Mouse (Mus musculus): ENCODE data around the gene Zcchc7. TPM values are rescaled to one million over a fixed set of nuclear protein-coding genes. Genes with fewer than 3 reads are reported as not detected.

The Zcchc7 gene
- polyA plus RNA-seq, 1 experiment from 2014 or later: 19.5 TPM

DNA sequence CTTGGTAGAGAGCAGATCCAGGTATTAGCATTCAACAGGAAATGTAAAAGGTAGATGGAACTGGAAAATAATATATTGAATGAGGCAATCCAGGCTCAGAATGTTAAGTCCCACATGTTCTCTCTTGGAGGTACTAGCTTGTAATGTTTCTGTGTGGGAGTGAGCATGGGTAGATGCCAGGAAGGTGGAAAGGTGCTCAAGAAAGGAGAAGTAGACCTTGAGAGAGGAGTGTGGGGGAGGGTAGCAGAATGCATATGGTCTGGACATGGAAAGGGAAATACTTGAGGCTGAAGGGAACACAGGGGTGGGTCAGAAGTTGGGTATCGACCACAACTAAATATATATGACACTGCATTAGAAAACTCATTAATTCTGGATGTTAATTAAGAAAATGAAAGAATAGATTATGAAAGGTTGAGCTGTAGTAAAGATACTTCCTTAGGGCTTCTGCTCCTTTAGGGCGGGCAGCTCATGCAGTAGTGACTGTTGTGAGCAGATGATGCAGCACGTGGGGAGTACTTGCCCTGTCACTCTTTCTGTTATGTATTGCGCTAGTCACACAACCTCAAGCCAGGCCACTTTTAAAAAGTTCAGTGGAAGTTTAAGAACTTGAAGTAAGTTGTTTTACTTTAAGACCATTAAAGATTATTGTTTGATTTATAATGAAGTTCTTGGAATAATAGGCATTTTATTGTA lies 24.9 kb downstream of the Zcchc7 start:
- 58% methylated on average over 4 of the region's 4 CpGs for WGBS
- Histone ChIP-seq H3K4me2 (no peak overlapping the region), H3K4me3 (ENCODE audit: low read depth, low read length) (no peak overlapping the region), H3K27ac (ENCODE audit: low read depth, low read length) (no peak overlapping the region), H3K4me1 (ENCODE audit: control insufficient read depth, insufficient read depth, low read length) (peaks cover 5% of the 10 kb centered on the region), H3K9ac (ENCODE audit: low read length) (no peak overlapping the region), H3K9me3 (ENCODE audit: control insufficient read depth, low read length) (no peaks in the 10 kb centered on the region), H3K36me3 (ENCODE audit: control insufficient read depth, insufficient read depth, low read length) (no peaks in the 10 kb centered on the region), H3K27me3 (ENCODE audit: control insufficient read depth, insufficient read depth, low read length) (no peaks in the 10 kb centered on the region)
- peak; percentile 81 for DNase-seq (ENCODE audit: low spot score, missing footprints)
- no peak for ATAC-seq (ENCODE audit: low FRiP score)

GRCm38 (mm10) chr4:44781494-44781893 lies 25.8 kb downstream of the Zcchc7 start:
- WGBS: 87% methylated on average over 1 of the region's 1 CpGs
- peak; percentile 71 for DNase-seq (ENCODE audit: low spot score, missing footprints)

DNA sequence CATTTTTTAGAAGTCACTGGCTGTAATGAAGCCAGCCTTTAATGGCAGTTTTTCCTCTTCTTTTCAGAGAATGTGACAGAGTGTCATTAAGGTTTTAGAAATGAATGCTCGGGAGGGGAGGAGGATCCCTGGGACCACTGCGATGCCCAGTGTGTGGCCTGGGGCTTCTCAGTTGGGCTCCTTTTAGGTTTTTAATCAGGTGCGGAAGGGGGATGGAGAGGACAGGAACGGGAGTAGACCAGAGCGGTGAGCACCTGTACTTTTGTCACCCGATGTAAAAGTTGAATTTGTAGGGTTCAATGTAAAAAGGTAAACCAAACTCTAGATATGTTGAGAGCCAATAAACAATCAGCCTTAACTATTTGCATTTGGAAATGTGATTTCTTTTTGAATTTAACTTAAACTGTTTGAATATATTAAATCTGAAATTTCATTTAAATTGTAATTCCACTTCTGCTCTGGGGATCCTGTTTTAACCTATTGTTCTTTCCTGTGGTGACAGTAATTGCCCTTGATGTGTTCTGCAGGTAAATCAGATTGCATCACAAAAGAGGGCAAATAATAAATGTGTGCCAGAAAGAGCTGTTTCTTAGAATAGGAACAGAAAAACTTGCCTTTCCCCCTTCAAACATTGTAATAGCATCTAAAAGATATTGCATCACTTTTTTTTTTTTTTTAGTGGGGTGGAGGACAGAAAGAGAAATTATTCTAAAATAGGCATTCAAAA lies 28.1 kb downstream of the Zcchc7 start:
- H3K27ac ChIP-seq (ENCODE audit: low read depth, low read length): no peak overlapping the region
- DNase-seq (ENCODE audit: low spot score, missing footprints): peak; percentile 62
- WGBS: 7% methylated on average over 6 of the region's 6 CpGs
- no peak overlapping the region for H3K9ac ChIP-seq (ENCODE audit: low read length)
- ATAC-seq (ENCODE audit: low FRiP score): no peak
- H3K4me3 ChIP-seq (ENCODE audit: low read depth, low read length): no peak overlapping the region
- H3K27me3 ChIP-seq (ENCODE audit: control insufficient read depth, insufficient read depth, low read length): no peaks in the 10 kb centered on the region
- no peak overlapping the region for H3K4me2 ChIP-seq
- no peaks in the 10 kb centered on the region for H3K36me3 ChIP-seq (ENCODE audit: control insufficient read depth, insufficient read depth, low read length)
- no peaks in the 10 kb centered on the region for H3K9me3 ChIP-seq (ENCODE audit: control insufficient read depth, low read length)
- no peaks in the 10 kb centered on the region for H3K4me1 ChIP-seq (ENCODE audit: control insufficient read depth, insufficient read depth, low read length)

More at GRCm38 (mm10) chr4:44781494-44781893, 25.8 kb downstream of the Zcchc7 start:
- Histone ChIP-seq H3K4me2 (no peak overlapping the region), H3K9ac (ENCODE audit: low read length) (no peak overlapping the region), H3K4me3 (ENCODE audit: low read depth, low read length) (no peak overlapping the region), H3K27me3 (ENCODE audit: control insufficient read depth, insufficient read depth, low read length) (no peaks in the 10 kb centered on the region), H3K27ac (ENCODE audit: low read depth, low read length) (no peak overlapping the region), H3K4me1 (ENCODE audit: control insufficient read depth, insufficient read depth, low read length) (peaks cover 5% of the 10 kb centered on the region), H3K36me3 (ENCODE audit: control insufficient read depth, insufficient read depth, low read length) (no peaks in the 10 kb centered on the region), H3K9me3 (ENCODE audit: control insufficient read depth, low read length) (no peaks in the 10 kb centered on the region)
- no peak for ATAC-seq (ENCODE audit: low FRiP score)

DNA sequence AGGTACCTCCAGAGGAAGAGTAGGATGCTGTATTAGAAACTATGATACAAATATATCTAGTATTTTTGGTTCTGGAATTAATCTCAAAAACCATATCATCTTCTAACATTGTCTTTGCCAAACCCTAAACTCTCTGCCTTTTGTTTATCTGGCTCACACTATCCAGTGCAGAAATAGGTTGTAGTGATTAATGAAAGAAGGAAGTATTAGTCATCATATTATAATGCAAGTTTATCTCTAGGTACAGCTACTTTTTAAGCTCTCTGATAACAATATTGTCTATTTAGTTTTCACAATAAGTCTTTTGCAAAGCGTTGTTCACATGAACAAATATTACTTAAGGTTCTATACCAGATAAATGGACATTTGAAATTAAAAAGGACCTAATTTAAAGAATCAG lies 57.2 kb downstream of the Zcchc7 start:
- no peak for ATAC-seq (ENCODE audit: low FRiP score)
- no peaks in the 10 kb centered on the region for H3K27me3 ChIP-seq (ENCODE audit: control insufficient read depth, insufficient read depth, low read length)
- no peaks in the 10 kb centered on the region for H3K36me3 ChIP-seq (ENCODE audit: control insufficient read depth, insufficient read depth, low read length)
- WGBS: 92% methylated on average over 1 of the region's 1 CpGs
- H3K9me3 ChIP-seq (ENCODE audit: control insufficient read depth, low read length): no peaks in the 10 kb centered on the region
- DNase-seq (ENCODE audit: low spot score, missing footprints): no peak
- no peak overlapping the region for H3K9ac ChIP-seq (ENCODE audit: low read length)
- peaks cover 10% of the 10 kb centered on the region for H3K4me1 ChIP-seq (ENCODE audit: control insufficient read depth, insufficient read depth, low read length)
- no peak overlapping the region for H3K4me2 ChIP-seq
- H3K4me3 ChIP-seq (ENCODE audit: low read depth, low read length): no peak overlapping the region
- H3K27ac ChIP-seq (ENCODE audit: low read depth, low read length): no peak overlapping the region

- Histone ChIP-seq H3K9me3 (ENCODE audit: control insufficient read depth, low read length) (no peaks in the 10 kb centered on the region), H3K27me3 (ENCODE audit: control insufficient read depth, insufficient read depth, low read length) (no peaks in the 10 kb centered on the region), H3K27ac (ENCODE audit: low read depth, low read length) (no peak overlapping the region), H3K4me1 (ENCODE audit: control insufficient read depth, insufficient read depth, low read length) (peaks cover 5% of the 10 kb centered on the region), H3K4me2 (no peak overlapping the region), H3K9ac (ENCODE audit: low read length) (no peak overlapping the region), H3K4me3 (ENCODE audit: low read depth, low read length) (no peak overlapping the region), H3K36me3 (ENCODE audit: control insufficient read depth, insufficient read depth, low read length) (no peaks in the 10 kb centered on the region)
- WGBS: 53% methylated on average over 4 of the region's 4 CpGs
- no peak for ATAC-seq (ENCODE audit: low FRiP score)
- no peak for DNase-seq (ENCODE audit: low spot score, missing footprints)
These were observed 58.1 kb downstream of the Zcchc7 start for GRCm38 (mm10) chr4:44813770-44814169.

DNA sequence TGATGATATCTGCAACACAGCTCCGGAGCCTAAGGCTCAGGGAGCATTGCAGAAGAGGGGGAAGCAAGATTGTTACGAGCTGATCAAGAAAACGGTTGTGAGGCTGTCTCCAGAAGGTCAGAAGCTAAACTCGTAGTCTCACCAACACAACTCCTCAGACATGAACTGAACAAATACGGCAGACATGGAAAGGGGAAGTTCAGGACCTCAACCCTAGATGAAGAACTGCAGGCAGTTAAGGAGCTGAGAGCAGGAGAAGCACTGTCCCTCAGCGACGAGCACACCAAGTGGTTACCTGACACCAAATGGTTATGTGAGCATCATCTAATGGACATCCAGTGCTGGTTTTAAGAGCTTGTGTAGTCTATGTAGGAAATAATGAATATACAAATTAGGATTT lies 60.9 kb downstream of the Zcchc7 start:
- no peak overlapping the region for H3K4me2 ChIP-seq

DNA sequence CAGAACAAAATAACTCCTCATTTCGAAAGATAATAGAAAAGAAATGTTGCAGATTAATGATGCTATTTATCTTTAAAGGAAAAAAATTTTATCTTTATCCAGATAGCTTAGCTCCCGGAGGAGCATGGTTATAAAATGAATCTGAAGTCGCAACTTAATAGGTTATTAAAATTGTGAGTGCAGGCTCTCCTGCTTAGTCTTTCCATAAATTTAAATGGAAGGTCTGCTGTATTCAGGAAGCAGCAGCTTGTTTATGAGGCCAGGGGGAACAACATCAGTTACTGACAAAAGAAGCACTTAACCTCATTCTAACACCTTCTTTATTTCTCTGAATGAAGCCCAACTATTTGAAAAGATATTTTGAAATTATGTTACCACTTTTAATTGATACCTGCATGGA lies 74.9 kb downstream of the Zcchc7 start:
- H3K4me3 ChIP-seq (ENCODE audit: low read depth, low read length): no peak overlapping the region
- no peaks in the 10 kb centered on the region for H3K27me3 ChIP-seq (ENCODE audit: control insufficient read depth, insufficient read depth, low read length)
- 81% methylated on average over 3 of the region's 3 CpGs for WGBS
- H3K9ac ChIP-seq (ENCODE audit: low read length): no peak overlapping the region
- no peaks in the 10 kb centered on the region for H3K36me3 ChIP-seq (ENCODE audit: control insufficient read depth, insufficient read depth, low read length)
- no peaks in the 10 kb centered on the region for H3K4me1 ChIP-seq (ENCODE audit: control insufficient read depth, insufficient read depth, low read length)
- no peak for ATAC-seq (ENCODE audit: low FRiP score)
- no peak overlapping the region for H3K4me2 ChIP-seq
- no peak overlapping the region for H3K27ac ChIP-seq (ENCODE audit: low read depth, low read length)
- H3K9me3 ChIP-seq (ENCODE audit: control insufficient read depth, low read length): no peaks in the 10 kb centered on the region
- DNase-seq (ENCODE audit: low spot score, missing footprints): no peak

More for the DNA sequence above, 60.9 kb downstream of the Zcchc7 start:
- no peak overlapping the region for H3K9ac ChIP-seq (ENCODE audit: low read length)
- DNase-seq (ENCODE audit: low spot score, missing footprints): no peak
- ATAC-seq (ENCODE audit: low FRiP score): no peak
- H3K27me3 ChIP-seq (ENCODE audit: control insufficient read depth, insufficient read depth, low read length): no peaks in the 10 kb centered on the region
- H3K4me1 ChIP-seq (ENCODE audit: control insufficient read depth, insufficient read depth, low read length): peaks cover 5% of the 10 kb centered on the region
- no peak overlapping the region for H3K27ac ChIP-seq (ENCODE audit: low read depth, low read length)
- 81% methylated on average over 7 of the region's 7 CpGs for WGBS
- no peaks in the 10 kb centered on the region for H3K9me3 ChIP-seq (ENCODE audit: control insufficient read depth, low read length)
- H3K36me3 ChIP-seq (ENCODE audit: control insufficient read depth, insufficient read depth, low read length): no peaks in the 10 kb centered on the region
- H3K4me3 ChIP-seq (ENCODE audit: low read depth, low read length): no peak overlapping the region

DNA sequence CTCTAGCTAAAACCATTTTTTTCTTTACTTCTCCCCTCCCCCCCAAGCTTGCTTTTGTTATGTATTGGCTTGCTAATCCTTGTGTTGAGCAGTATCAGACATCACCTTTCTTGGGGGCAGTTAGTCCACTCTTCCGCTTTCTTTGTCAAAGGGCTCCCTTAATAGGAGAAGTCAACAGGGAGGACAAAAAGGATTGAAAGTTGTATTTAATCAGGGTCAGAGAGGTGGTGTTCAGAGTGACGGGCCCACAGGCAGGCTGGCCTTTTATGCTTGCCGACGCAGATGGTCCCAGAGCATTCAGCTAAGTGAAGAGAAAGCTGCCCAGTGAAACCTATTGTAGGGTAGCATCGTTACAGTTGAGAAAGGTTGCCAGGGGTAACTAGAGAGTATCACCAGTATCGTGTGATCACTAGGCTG lies 96.2 kb downstream of the Zcchc7 start:
- WGBS: 6% methylated on average over 6 of the region's 6 CpGs
- Histone ChIP-seq H3K4me1 (ENCODE audit: control insufficient read depth, insufficient read depth, low read length) (no peaks in the 10 kb centered on the region), H3K36me3 (ENCODE audit: control insufficient read depth, insufficient read depth, low read length) (no peaks in the 10 kb centered on the region), H3K9ac (ENCODE audit: low read length) (no peak overlapping the region), H3K27me3 (ENCODE audit: control insufficient read depth, insufficient read depth, low read length) (peaks cover 59% of the 10 kb centered on the region), H3K4me2 (no peak overlapping the region), H3K27ac (ENCODE audit: low read depth, low read length) (no peak overlapping the region), H3K4me3 (ENCODE audit: low read depth, low read length) (no peak overlapping the region), H3K9me3 (ENCODE audit: control insufficient read depth, low read length) (no peaks in the 10 kb centered on the region)
- ATAC-seq (ENCODE audit: low FRiP score): peak; percentile 100
- peak; percentile 98 for DNase-seq (ENCODE audit: low spot score, missing footprints)

DNA sequence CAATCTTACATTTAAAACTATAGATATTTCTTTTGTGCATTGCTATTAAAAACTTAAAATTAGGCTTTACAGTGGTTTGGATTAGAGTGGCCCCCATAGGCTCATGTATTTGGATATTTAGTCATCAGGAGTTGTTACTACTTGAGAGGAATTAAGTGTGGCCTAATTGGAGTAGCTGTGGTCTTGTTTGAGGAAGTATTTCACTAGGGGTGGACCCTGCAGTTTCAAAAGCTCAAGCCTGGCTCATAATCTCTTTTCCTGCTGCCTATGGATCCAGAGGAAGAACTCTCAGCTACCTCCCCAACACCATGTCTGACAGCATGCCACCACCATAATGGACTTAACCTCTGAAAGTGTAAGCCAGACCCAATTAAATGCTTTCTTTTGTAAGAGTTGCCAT lies 115.9 kb downstream of the Zcchc7 start:
- DNase-seq (ENCODE audit: low spot score, missing footprints) (no peak), ATAC-seq (ENCODE audit: low FRiP score) (no peak)
- H3K27ac ChIP-seq (ENCODE audit: low read depth, low read length): no peak overlapping the region
- H3K27me3 ChIP-seq (ENCODE audit: control insufficient read depth, insufficient read depth, low read length): no peaks in the 10 kb centered on the region
- H3K36me3 ChIP-seq (ENCODE audit: control insufficient read depth, insufficient read depth, low read length): no peaks in the 10 kb centered on the region
- no peak overlapping the region for H3K9ac ChIP-seq (ENCODE audit: low read length)
- H3K4me3 ChIP-seq (ENCODE audit: low read depth, low read length): no peak overlapping the region
- H3K9me3 ChIP-seq (ENCODE audit: control insufficient read depth, low read length): no peaks in the 10 kb centered on the region
- no peak overlapping the region for H3K4me2 ChIP-seq
- no peaks in the 10 kb centered on the region for H3K4me1 ChIP-seq (ENCODE audit: control insufficient read depth, insufficient read depth, low read length)
